Mouse (Mus musculus) embryo, embryonic 10 days (tissue): Measurements from ENCODE around the gene Dph7.
"Not testable (repeated sequence)": the region's sequence is repeated elsewhere in the genome, so short reads cannot be mapped to it uniquely, and the experiment has no call there.

Experiments used
- DNase-seq: peaks from one replicate; pipeline ENCODE4 v3.0.0-alpha.2; 2015; ENCODE audit warnings: low spot score

Dph7 gene

DNA sequence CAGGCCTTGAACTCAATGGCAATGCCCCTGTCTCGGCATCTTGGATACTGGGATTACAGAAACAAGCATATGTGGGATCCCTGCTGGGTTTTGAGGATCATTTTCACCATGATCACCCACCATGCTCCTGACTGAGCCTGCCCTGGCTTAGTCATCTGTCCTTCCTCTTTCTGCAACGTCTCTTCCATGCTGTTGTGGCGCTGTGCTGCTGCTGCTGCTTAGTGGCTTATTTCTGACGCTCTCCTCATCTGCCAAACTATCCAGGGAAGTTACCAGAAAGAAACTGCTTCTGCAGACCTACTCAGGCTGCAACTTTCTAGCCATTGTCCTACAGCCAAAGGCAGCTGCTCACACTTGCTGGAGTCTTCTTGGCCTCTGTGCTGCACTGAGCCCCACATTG lies 8.2 kb downstream of the Dph7 start:
- DNase-seq: no peak

- DNase-seq: not testable (repeated sequence)
Measured at GRCm38 (mm10) chr2:24974452-24974851, 12.3 kb downstream of the Dph7 start.

DNA sequence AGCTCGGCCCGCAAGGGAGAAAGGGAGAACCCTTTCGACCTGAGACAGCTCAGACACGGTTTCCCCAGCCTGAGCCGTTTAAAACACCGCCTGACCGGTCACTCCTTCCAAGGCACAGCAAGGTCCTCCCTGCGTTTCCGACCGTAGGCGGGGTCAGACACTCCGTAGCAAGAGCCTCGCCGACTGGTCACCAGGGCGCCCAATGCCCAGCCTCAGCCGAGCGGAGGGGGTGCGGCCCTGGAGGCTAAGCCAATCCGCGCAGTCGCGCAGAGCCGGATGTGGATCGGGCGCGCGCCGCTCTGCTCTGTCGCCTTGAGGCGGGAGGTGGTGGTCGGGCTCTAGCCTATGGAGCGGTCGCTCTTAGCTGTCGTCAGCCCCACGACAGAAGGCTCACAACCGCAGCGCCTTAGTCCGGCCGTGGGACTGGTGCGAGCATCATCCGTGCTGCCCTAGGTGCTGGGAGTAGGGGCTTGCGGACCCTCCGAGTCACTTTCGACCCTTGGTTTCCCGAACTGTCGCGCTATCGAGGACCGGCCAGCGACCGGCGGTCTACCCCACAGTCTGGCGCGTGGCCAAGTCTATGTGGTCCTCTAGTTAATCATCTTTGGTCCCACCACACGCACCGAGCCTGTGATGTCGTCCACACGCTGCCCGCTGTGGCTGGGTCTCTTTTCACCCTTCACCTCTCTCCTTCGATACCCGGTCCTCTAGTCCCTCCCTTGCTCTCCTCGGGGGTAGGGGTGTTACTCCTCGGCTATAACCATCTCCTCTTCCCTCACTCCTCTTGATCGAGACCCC lies 12.9 kb downstream of the Dph7 start, which contains the start of gene Mrpl41:
Gene Mrpl41, minus strand, starts transcription at position 193 of the 798 bp plus-strand sequence.
- DNase-seq: peak; percentile 99

DNA sequence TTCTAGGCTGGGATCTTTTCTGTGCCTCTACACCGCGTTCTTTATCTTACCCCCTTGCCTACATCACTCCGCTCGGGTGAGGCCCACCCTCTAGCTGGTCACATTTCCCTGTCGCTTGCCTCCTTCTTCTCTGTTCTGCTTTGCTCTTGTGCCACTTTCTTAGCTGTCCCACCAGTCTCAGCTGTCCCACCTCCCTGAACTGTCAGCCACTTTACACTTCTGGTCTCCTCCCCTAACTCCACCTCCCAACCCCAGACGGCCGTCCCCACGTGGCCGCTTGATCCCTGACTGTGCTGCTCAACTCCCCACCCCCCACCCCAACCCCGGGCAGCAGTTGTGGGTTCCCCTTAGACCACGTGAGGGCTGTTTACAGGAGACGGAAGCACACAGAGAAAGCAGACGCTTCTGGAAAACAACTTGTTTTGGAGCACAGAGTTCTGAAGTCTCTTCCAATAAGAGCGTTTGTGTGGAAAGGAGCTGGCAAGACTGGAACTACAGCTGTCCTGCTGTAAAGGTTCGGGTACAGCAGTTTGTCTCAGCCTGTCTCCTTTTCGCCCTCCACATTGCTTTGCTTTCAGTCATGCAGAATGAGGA lies 13.6 kb downstream of the Dph7 start, which contains the start of gene Pnpla7:
Gene Pnpla7, plus strand, starts transcription at position 330 of the 594 bp plus-strand sequence.
- peak; percentile 87 for DNase-seq

DNA sequence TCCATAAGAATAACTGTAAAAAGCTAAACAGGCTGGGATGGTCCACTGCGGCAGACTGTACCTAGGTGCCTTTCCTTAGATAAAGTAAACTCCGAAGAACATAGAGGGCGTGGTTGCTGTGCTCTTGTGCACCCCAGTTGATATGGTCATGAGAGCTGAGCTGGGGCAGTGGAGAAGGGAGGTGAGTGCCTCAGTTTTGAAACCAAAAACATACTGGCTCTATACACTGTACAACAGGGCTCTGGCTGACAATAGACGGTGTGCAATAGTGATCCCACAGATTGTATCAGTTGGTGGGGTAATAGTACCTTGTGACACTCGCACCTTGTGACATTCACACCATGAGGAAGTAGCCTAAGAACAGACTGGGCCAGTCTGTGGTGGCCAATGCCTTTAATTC lies 14.8 kb downstream of the Dph7 start:
- no peak for DNase-seq

- DNase-seq: no peak
Measured at GRCm38 (mm10) chr2:24987762-24988161, 25.6 kb downstream of the Dph7 start.

DNA sequence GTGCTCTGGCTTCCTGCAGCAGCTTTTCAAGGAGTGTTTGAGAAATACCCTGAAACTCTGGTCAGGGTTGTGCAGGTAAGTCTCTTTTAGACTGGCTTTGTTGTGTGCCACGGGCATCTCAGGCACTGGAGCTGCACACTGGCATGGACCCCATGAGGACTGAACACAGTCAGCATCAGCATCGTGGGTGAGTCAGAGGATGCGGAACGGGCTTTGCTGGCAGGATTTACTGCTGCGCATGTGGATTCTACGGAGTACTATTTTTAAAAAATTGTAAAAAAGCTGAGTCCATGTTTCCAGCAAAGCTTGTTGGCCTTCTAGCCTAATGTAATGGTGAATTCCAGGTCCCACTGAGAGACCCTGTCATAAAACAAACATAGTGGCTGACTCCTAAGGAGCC lies 33.1 kb downstream of the Dph7 start:
- DNase-seq: no peak

DNA sequence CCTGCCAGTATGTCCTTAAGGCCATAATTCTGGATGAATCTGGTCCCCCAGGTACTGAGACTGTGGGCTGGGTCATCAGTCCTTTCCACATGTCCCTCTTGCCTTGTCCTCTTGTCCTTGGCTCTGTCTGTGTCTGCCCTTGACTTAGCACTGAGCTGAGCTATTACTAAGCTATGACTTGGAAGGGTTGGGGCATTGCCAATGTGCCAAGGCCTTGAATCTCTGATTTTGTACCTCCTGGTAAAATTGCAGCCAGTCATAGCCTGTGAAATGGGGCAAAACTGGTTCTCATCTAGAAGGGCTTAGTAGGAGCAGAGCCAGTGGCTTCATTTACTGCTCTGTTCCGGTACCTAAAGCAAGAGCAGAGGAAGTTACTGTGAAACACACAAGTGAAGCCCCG lies 34.3 kb downstream of the Dph7 start:
- DNase-seq: no peak

DNA sequence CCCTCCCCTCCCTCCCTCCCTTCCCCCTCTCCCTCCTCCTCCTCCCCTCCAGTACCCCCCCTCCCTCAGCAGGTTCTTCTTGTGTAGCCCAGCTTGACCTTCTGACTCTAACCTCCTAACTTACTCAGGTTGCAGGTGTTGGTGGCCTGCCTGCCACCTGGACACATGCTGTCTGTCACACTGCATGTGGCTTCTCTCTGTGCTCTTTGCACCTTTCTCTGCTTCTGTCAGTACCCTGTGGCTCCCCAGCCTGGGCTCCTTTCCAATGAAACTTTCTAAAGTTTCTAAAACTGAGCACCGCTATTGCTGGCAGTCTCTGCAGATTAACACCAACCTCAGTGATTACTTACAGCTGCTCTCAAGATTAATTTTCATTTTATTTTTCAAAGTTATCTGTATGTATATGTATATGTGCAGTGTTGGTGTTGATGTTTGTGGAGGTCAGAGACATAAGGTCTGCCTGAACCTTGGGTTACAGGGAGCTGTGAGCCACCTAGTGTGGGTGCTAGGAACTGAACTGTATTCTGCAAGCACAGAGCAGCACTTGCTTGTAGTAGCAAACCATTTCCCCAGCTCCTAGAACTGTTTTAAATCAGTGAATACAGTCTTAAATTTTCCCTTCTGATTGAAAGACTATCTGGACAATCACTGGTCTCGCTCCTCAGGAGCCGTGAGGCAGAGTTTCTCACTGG lies 38.5 kb downstream of the Dph7 start:
- peak; percentile 66 for DNase-seq

DNA sequence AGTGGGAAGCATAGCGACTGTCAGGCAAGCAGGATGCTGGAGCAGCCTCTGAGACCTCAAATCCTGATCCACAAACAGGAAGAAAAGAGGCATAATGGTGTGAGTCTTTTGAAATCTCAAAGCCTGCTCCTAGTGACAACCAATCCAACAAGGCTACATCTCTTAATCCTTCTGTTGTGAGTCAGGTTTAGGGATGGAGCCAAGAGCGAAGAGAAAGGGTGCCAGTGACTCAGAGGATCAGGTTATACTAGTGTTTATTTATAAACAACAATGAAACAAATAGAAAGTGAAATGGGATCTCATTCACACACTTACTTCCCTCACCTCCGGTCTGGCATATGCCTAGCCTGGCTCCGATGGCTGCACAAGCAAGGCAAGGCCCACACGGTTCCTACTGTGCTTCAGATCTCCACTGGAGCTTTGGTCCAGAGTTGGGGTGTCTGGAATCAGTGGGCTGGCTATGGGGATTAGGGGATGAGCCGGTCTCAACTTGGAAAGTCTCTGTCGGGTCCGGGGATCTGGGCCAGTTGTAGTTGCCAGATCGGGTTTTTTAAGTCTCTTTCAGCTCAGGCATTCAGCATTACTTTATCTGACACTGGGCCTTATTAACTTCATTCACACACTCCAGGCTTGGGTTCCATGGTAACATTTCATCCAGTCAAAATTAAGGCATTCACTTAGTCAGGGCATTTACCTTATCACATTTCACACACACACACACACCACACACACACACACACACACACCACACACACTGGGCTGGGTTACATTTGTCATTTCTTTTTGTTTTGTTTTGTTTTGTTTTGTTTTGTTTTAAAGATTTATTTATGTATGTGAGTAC lies 42.0 kb downstream of the Dph7 start:
- no peak for DNase-seq

- no peak for DNase-seq
Measured at GRCm38 (mm10) chr2:25006767-25007166, 44.6 kb downstream of the Dph7 start.

DNA sequence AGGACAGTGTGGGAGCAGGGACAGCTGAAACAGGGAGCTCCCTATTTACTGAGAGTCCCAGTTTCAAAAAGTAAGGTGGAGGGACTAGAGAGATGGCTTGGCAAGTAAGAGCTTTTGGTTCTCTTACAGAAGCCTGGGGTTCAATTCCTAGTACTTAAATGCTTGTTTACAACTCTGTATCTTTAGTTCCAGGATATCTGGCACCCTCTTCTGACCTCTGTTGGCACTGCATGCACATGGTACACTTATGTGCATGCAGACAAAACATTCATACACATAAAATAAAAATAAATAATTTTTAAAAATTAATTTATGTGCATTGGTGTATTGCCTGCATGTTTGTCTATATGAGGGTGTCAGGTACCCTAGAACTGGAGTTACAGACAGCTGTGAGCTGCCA lies 46.0 kb downstream of the Dph7 start:
- no peak for DNase-seq
